Mouse (Mus musculus) megakaryocyte, adult 5-6 weeks (primary cell): Measurements from ENCODE around the gene BC061237. TPM values are rescaled to one million over a fixed set of nuclear protein-coding genes. Genes with fewer than 3 reads are reported as not detected.
"Not testable (repeated sequence)": the region's sequence is repeated elsewhere in the genome, so short reads cannot be mapped to it uniquely, and the experiment has no call there.

Source experiments
- ATAC-seq: 2 replicates; pipeline ENCODE4 v1.8.0; 2016; ENCODE audit warnings: mild to moderate bottlenecking, inconsistent platforms; ENCODE audit not compliant: poor library complexity, severe bottlenecking
- total RNA-seq, 2 experiments: library from RNA; stranded (forward) in 1 of 2; stranded (reverse) in 1 of 2; fragments of 153-499, 151-499 nt in 1 of 2; fragments of 221-1000, 200-1000 nt in 1 of 2; gene quantifications; 2 replicates each; pipeline versions ENCODE4 v1.2.3 to v1.2.4; 2015 to 2017

BC061237 gene
- total RNA-seq (2015): not detected in 2 replicates
- not detected in 2 replicates for total RNA-seq (2017)

DNA sequence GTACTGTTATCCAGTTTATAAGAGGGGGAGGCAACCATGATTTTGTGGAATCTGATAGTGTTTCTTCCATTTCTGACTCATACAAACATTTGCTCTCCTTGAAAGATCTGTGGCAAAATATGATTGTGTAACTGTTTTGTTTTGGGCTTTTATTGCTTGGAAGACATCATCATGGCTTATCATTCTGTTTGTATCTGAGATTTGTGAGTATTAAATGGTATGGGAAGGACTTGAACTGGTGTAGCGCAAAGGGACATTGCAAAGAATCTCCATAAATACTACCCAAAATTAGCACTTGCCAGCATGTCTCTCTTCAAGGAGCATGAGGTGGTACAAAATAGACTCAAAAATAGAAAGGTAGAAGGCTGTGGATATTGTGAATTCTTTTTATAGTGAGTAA is at the start of gene BC061237:
Gene BC061237 (plus strand): TSS at position 301 of the 400 bp plus-strand sequence.
- not testable (repeated sequence) for ATAC-seq

DNA sequence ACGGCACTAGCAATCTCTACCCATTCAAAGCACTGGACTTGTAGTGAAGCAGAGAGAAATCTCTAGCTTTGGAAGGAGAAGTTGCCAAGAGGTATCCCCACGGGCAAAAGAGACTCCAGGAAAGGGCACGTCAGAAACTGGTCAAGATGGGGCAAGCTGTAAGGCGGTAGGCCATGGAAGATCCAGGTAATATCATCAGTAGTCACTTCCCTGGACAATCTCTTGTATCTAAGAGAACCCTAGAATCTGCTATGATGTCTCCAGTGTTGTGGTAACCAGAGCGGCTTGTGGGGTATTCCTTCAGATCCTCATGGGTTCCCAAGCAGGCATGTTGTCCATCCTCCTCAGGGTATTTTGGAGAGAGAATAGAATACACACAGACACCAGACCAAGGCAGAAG is 25.7 kb downstream of the BC061237 start, which contains the start of gene Gm17093:
Gene Gm17093 (plus strand): TSS at position 301 of the 400 bp plus-strand sequence.
- ATAC-seq: not testable (repeated sequence)

DNA sequence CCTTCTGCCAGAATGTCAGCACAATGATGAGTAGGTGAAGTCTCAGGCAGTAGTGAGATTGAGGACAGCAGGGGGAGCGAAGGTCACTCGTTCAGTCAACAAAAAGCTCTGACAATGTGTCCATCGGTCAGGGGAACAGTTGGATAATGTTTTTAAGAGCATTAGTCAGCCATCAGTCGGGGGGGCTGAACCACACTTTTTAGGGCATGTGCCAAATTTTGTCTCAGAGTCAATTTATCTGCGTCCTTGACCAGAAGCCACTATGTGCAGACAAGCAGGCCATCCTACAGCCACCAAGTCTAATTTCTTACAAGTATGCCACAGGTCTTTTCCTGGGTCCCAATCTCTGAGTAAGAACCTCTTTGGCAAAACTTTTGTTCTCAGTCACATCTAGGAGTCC is 55.7 kb downstream of the BC061237 start:
- ATAC-seq: not testable (repeated sequence)

Other genes with a start within 250 kb of the BC061237 start
- not detected in 2 replicates for gene Gm8220, start 206.9 kb upstream of the BC061237 start, total RNA-seq (2015)
- not detected in 2 replicates for gene Gm8220, start 206.9 kb upstream of the BC061237 start, total RNA-seq (2017)
- not detected in 2 replicates for gene Gm5930, start 153.9 kb upstream of the BC061237 start, total RNA-seq (2015)
- gene Gm5930, start 153.9 kb upstream of the BC061237 start, total RNA-seq (2017): not detected in 2 replicates
- gene Gm8229, start 127.1 kb upstream of the BC061237 start, total RNA-seq (2015): not detected in 2 replicates
- gene Gm8229, start 127.1 kb upstream of the BC061237 start, total RNA-seq (2017): not detected in 2 replicates
- gene Gm3371, start 81.8 kb upstream of the BC061237 start, total RNA-seq (2015): not detected in 2 replicates
- gene Gm3371, start 81.8 kb upstream of the BC061237 start, total RNA-seq (2017): not detected in 2 replicates
- not detected in 2 replicates for gene Gm8232, start 58.8 kb upstream of the BC061237 start, total RNA-seq (2015)
- not detected in 2 replicates for gene Gm8232, start 58.8 kb upstream of the BC061237 start, total RNA-seq (2017)
- not detected in 2 replicates for gene Gm17093, start 25.8 kb downstream of the BC061237 start, total RNA-seq (2015)
- not detected in 2 replicates for gene Gm17093, start 25.8 kb downstream of the BC061237 start, total RNA-seq (2017)
- gene Gm8247, start 90.7 kb downstream of the BC061237 start, total RNA-seq (2015): not detected in 2 replicates
- not detected in 2 replicates for gene Gm8247, start 90.7 kb downstream of the BC061237 start, total RNA-seq (2017)
- gene Gm5624, start 135.5 kb downstream of the BC061237 start, total RNA-seq (2015): not detected in 2 replicates
- gene Gm5624, start 135.5 kb downstream of the BC061237 start, total RNA-seq (2017): not detected in 2 replicates
- gene Gm8257, start 214.0 kb downstream of the BC061237 start, total RNA-seq (2015): not detected in 2 replicates
- not detected in 2 replicates for gene Gm8257, start 214.0 kb downstream of the BC061237 start, total RNA-seq (2017)